Mouse (Mus musculus) megakaryocyte, embryonic 14.5 days (primary cell): ENCODE data around the gene Hsf4.

Experiments used
- FLI1 ChIP-seq: IDR thresholded peaks from 2 replicates; pipeline ENCODE4 v1.6.1; 2012; ENCODE audit warnings: low read length, inconsistent platforms, mixed read lengths
- GATA1 ChIP-seq: IDR thresholded peaks from 3 replicates; pipeline ENCODE4 v1.6.1; 2012; ENCODE audit warnings: mixed read lengths, low read length, inconsistent platforms, borderline replicate concordance

DNA sequence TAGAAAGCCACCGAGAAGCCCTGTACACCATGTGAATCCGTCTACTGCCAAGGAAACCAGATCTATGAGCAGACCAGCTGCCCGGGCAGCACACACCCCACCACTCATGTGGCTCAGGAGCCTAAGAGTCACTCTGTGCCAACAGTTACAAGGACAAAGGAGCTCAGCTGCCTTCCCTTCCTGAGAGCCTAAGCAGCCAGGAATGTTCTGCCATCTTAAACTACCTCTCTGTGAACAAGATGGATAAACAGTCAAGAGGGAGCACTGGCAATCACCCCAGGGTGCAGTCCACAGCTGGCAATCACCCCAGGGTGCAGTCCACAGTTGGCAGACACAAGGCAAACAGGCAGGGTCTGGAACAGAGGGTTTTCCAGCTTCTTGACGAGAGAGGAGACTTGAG, 48.3 kb downstream of the Hsf4 start:
- TF ChIP-seq GATA1 (no peak), FLI1 (no peak)
